28 mouse cellular contexts compared by ENCODE assay signal in genomic region chr4:64276980-64277379, GRCm38 (mm10).
A peak's percentile ranks its signal among the peaks of the same experiment; 100 is the strongest.
DNase-seq lines count a peak whose midpoint lies in the region; ATAC-seq lines count a peak whose summit lies in the region.
"Had no signal": no experiment of that assay in that cellular context is flagged by ENCODE, and none has a peak within 500 bp of the region (broad histone marks: within the 10 kb centered on the region; RNA-seq: fewer than 3 reads in every experiment).

No protein-coding gene starts in this region.

- no peaks in the 10 kb centered on the region for H3K36me3 ChIP-seq in hindbrain, embryonic 14.5 days (replicated peaks; ENCODE audit: control insufficient read depth, insufficient read depth)
- no peaks in the 10 kb centered on the region for H3K36me3 ChIP-seq in hindbrain, embryonic 16.5 days (ENCODE audit: control insufficient read depth, insufficient read depth, low read length)
- H3K36me3 ChIP-seq in neural tube, embryonic 11.5 days (ENCODE audit: control insufficient read depth, insufficient read depth, low read length), result no peaks in the 10 kb centered on the region
- H3K36me3 ChIP-seq in neural tube, embryonic 15.5 days, result no peaks in the 10 kb centered on the region
- H3K36me3 ChIP-seq: embryonic facial prominence, embryonic 12.5 days; forebrain, embryonic 10.5 days; forebrain, embryonic 15.5 days; hindbrain, embryonic 12.5 days; limb, embryonic 15.5 days; liver, embryonic 13.5 days; midbrain, embryonic 13.5 days had no signal

- no peak overlapping the region for H3K9ac ChIP-seq in hindbrain, embryonic 14.5 days
- no peak overlapping the region for H3K9ac ChIP-seq in hindbrain, embryonic 16.5 days (ENCODE audit: low read depth, low read length)
- no peak overlapping the region for H3K9ac ChIP-seq in neural tube, embryonic 11.5 days (ENCODE audit: low read length)
- no peak overlapping the region for H3K9ac ChIP-seq in neural tube, embryonic 15.5 days (replicated peaks)
- H3K9ac ChIP-seq: embryonic facial prominence, embryonic 12.5 days; forebrain, embryonic 15.5 days; hindbrain, embryonic 12.5 days; limb, embryonic 15.5 days; liver, embryonic 13.5 days; midbrain, embryonic 13.5 days had no signal

- peak; percentile 23 for DNase-seq in hindbrain, embryonic 14.5 days (ENCODE audit: low spot score)
- peak; percentile 12 for DNase-seq in neural tube, embryonic 11.5 days (ENCODE audit: low spot score)
- no peak for DNase-seq in neural tube, embryonic 10.5 days (ENCODE audit: extremely low spot score, low spot score)
- peak; percentile 70 for DNase-seq in hindlimb bud, embryonic 11.5 days (ENCODE audit: extremely low spot score, low read depth, low spot score)
- DNase-seq in left cerebral cortex, adult 18-20 months (ENCODE audit: low spot score in 2 of 2), result no peak
- DNase-seq in gastrocnemius, postnatal 25 days, result no peak
- DNase-seq: adrenal gland, postnatal 36 days; cerebellum, adult 9-10 months; cerebellum, postnatal 36 days; heart, postnatal 36 days; kidney, adult 11 months; liver, embryonic 13.5 days; lung, adult 18-20 months; lung, postnatal 4 days had no signal

- WGBS in hindbrain, embryonic 14.5 days, result 28% methylated on average over 2 of the region's 2 CpGs
- WGBS in hindbrain, embryonic 16.5 days, result 41% methylated on average over 2 of the region's 2 CpGs
- 17% methylated on average over 2 of the region's 2 CpGs for WGBS in neural tube, embryonic 11.5 days
- WGBS in neural tube, embryonic 15.5 days, result 10% methylated on average over 2 of the region's 2 CpGs

- no peaks in the 10 kb centered on the region for H3K4me1 ChIP-seq in hindbrain, embryonic 14.5 days (replicated peaks; ENCODE audit: control insufficient read depth, insufficient read depth, low read length)
- no peaks in the 10 kb centered on the region for H3K4me1 ChIP-seq in hindbrain, embryonic 16.5 days (ENCODE audit: control insufficient read depth, insufficient read depth, low read depth, low read length)
- no peaks in the 10 kb centered on the region for H3K4me1 ChIP-seq in neural tube, embryonic 11.5 days (ENCODE audit: control insufficient read depth, insufficient read depth, low read length)
- no peaks in the 10 kb centered on the region; the same call in 1 of the 2 replicates for H3K4me1 ChIP-seq in neural tube, embryonic 15.5 days
- H3K4me1 ChIP-seq: embryonic facial prominence, embryonic 12.5 days; forebrain, embryonic 10.5 days; forebrain, embryonic 15.5 days; limb, embryonic 15.5 days; liver, embryonic 13.5 days; megakaryocyte, embryonic 14.5 days; midbrain, embryonic 13.5 days had no signal

- no peaks in the 10 kb centered on the region for H3K9me3 ChIP-seq in hindbrain, embryonic 14.5 days (ENCODE audit: control insufficient read depth, low read length)
- no peaks in the 10 kb centered on the region for H3K9me3 ChIP-seq in hindbrain, embryonic 16.5 days (ENCODE audit: control insufficient read depth, low read length)
- no peaks in the 10 kb centered on the region for H3K9me3 ChIP-seq in neural tube, embryonic 11.5 days (ENCODE audit: control insufficient read depth, low read length)
- no peaks in the 10 kb centered on the region for H3K9me3 ChIP-seq in neural tube, embryonic 15.5 days (replicated peaks)
- H3K9me3 ChIP-seq: embryonic facial prominence, embryonic 12.5 days; forebrain, embryonic 10.5 days; forebrain, embryonic 15.5 days; hindbrain, embryonic 12.5 days; limb, embryonic 15.5 days; liver, embryonic 13.5 days; megakaryocyte, embryonic 14.5 days; midbrain, embryonic 13.5 days had no signal

- no peaks in the 10 kb centered on the region for H3K27me3 ChIP-seq in hindbrain, embryonic 14.5 days (ENCODE audit: control insufficient read depth, insufficient read depth, low read length)
- no peaks in the 10 kb centered on the region for H3K27me3 ChIP-seq in hindbrain, embryonic 16.5 days (replicated peaks; ENCODE audit: control insufficient read depth, insufficient read depth, low read length)
- no peaks in the 10 kb centered on the region for H3K27me3 ChIP-seq in neural tube, embryonic 11.5 days (ENCODE audit: control insufficient read depth, insufficient read depth, low read length)
- no peaks in the 10 kb centered on the region for H3K27me3 ChIP-seq in neural tube, embryonic 15.5 days (replicated peaks)
- H3K27me3 ChIP-seq: embryonic facial prominence, embryonic 12.5 days; forebrain, embryonic 15.5 days; hindbrain, embryonic 12.5 days; limb, embryonic 15.5 days; liver, embryonic 13.5 days; megakaryocyte, embryonic 14.5 days; midbrain, embryonic 13.5 days had no signal

- H3K4me2 ChIP-seq in hindbrain, embryonic 14.5 days (replicated peaks), result no peak overlapping the region
- no peak overlapping the region for H3K4me2 ChIP-seq in hindbrain, embryonic 16.5 days (ENCODE audit: low read length)
- H3K4me2 ChIP-seq in neural tube, embryonic 11.5 days (ENCODE audit: low read depth), result no peak overlapping the region
- H3K4me2 ChIP-seq in neural tube, embryonic 15.5 days, result no peak overlapping the region
- H3K4me2 ChIP-seq: embryonic facial prominence, embryonic 12.5 days; forebrain, embryonic 15.5 days; heart, embryonic 11.5 days; hindbrain, embryonic 12.5 days; limb, embryonic 15.5 days; liver, embryonic 13.5 days; midbrain, embryonic 13.5 days had no signal

- H3K27ac ChIP-seq in hindbrain, embryonic 14.5 days, result no peak overlapping the region
- H3K27ac ChIP-seq in hindbrain, embryonic 16.5 days (ENCODE audit: low read depth, low read length), result no peak overlapping the region
- H3K27ac ChIP-seq in neural tube, embryonic 11.5 days (ENCODE audit: low read depth, low read length), result no peak overlapping the region
- no peak overlapping the region for H3K27ac ChIP-seq in neural tube, embryonic 15.5 days (replicated peaks)
- H3K27ac ChIP-seq: embryonic facial prominence, embryonic 12.5 days; forebrain, embryonic 10.5 days; forebrain, embryonic 15.5 days; hindbrain, embryonic 12.5 days; left cerebral cortex, adult 2 months; limb, embryonic 15.5 days; liver, embryonic 13.5 days; midbrain, embryonic 13.5 days had no signal

- no peak for ATAC-seq in hindbrain, embryonic 14.5 days (ENCODE audit: low FRiP score)
- no peak for ATAC-seq in hindbrain, embryonic 16.5 days
- ATAC-seq in neural tube, embryonic 11.5 days (ENCODE audit: insufficient read depth, low FRiP score, low TSS enrichment), result peak; percentile 61
- ATAC-seq in neural tube, embryonic 15.5 days (ENCODE audit: low FRiP score), result 0 out of 2 replicates have a peak, but pooled peaks have one; percentile 45
- ATAC-seq: CD4-positive, CD25-positive, alpha-beta regulatory T cell, adult 4 months; forebrain, embryonic 15.5 days; inflammation-experienced regulatory T-cells, adult 6 months; lung, postnatal 0 days; midbrain, embryonic 13.5 days had no signal

- no peak overlapping the region for H3K4me3 ChIP-seq in hindbrain, embryonic 14.5 days (replicated peaks; ENCODE audit: low read length)
- H3K4me3 ChIP-seq in hindbrain, embryonic 16.5 days (ENCODE audit: low read length), result no peak overlapping the region
- no peak overlapping the region for H3K4me3 ChIP-seq in neural tube, embryonic 11.5 days (ENCODE audit: low read depth, low read length)
- no peak overlapping the region for H3K4me3 ChIP-seq in neural tube, embryonic 15.5 days (replicated peaks)
- H3K4me3 ChIP-seq: embryonic facial prominence, embryonic 12.5 days; forebrain, embryonic 10.5 days; forebrain, embryonic 15.5 days; hindbrain, embryonic 12.5 days; left cerebral cortex, adult 2 months; limb, embryonic 15.5 days; liver, embryonic 13.5 days; megakaryocyte, embryonic 14.5 days; midbrain, embryonic 13.5 days had no signal

Comparison
In these comparisons a context has a peak if more than half of its experiments do, and no peak if none do; other contexts are left out.
1. DNase-seq: peak in hindbrain, embryonic 14.5 days (single experiment), neural tube, embryonic 11.5 days (single experiment) and hindlimb bud, embryonic 11.5 days (single experiment); none in neural tube, embryonic 10.5 days (single experiment), left cerebral cortex, adult 18-20 months (0 of 2) and gastrocnemius, postnatal 25 days (single experiment).
2. ATAC-seq: peak in neural tube, embryonic 11.5 days (single experiment) and neural tube, embryonic 15.5 days (single experiment); none in hindbrain, embryonic 14.5 days (single experiment) and hindbrain, embryonic 16.5 days (single experiment).